Mouse (Mus musculus): ENCODE data around the gene Adh4.

DNA sequence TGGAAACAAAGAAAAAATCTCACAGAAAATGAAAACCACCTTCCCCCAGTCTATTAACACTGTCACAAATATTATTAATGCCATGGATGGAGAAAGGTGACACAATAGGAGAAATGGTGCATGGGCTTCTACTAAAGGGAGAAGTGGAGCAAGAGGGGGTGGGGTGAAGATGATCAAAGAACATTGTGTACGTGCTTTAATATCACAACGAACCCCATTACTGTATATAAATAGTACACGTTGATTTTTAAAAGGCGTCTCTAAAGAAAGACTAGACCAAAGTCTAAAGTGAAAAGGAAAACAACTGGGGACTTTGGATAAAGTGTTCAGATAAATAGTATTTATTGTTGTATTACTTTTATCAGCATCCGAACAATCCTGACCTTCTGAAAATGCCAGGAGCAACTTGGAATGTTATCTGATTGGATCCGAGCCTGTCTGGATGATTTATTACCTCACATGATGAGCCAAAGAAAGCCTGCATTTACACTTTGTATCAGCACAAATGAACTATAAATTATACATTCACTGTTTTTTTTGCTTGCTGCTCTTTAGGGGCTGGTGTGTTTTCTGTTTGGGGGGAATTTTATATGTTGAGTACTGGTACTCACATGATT, 15.2 kb downstream of the Adh4 start:
- TF ChIP-seq CTCF (IDR thresholded peaks at IDR 0.05; ENCODE audit: low read depth, low read length) (no peak), TAL1 (conservative IDR thresholded peaks at IDR 0.05; ENCODE audit: low read depth, low read length) (no peak), GATA1 (IDR thresholded peaks at IDR 0.05; ENCODE audit: borderline replicate concordance, low read length) (no peak)
